Mouse (Mus musculus): Measurements from ENCODE around the gene Arap1.

DNA sequence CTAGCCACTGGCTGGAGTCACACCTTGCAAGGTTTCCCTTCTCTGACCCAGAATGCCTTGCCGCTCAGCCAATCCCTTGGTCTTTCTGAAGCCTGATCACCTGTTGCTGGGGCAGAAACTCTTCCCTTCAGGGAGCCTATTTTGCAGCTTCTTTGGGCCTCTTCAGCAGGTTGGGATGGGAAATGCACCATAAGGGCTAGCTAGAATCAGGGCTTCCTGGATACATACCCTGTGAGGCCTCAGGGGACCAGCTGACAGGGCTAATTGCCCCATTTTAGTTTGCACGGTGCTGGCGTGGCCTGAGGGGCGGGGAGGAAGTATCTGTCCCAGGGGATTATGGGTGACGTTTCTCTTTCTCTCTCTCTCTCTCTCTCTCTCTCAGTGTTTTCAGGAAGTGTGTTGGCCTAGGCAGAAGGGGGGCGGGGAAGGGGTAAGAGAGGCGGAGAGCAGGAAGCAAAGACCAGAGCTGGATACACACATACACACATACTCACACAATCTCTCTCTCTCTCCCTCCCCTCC lies 29.9 kb downstream of the Arap1 start:
- TF ChIP-seq JUND (conservative IDR thresholded peaks at IDR 0.05; ENCODE audit: low read depth, low read length): peak; percentile 69; the same call in 1 of the 2 replicates
- no peak for TF ChIP-seq USF1 (IDR thresholded peaks at IDR 0.05; ENCODE audit: low read depth, low read length)
- TF ChIP-seq MAFK (IDR thresholded peaks at IDR 0.05; ENCODE audit: insufficient replicate concordance, low read length): peak; percentile 47; the same call in 1 of the 2 replicates
- 0 out of 2 replicates have a peak, but pooled peaks have one; percentile 37 for TF ChIP-seq RCOR1 (conservative IDR thresholded peaks at IDR 0.05; ENCODE audit: low read depth, low read length)

Data from CH12.LX (cell line).